Mouse (Mus musculus): ENCODE measurements around the gene Smim7.

The Smim7 gene

DNA sequence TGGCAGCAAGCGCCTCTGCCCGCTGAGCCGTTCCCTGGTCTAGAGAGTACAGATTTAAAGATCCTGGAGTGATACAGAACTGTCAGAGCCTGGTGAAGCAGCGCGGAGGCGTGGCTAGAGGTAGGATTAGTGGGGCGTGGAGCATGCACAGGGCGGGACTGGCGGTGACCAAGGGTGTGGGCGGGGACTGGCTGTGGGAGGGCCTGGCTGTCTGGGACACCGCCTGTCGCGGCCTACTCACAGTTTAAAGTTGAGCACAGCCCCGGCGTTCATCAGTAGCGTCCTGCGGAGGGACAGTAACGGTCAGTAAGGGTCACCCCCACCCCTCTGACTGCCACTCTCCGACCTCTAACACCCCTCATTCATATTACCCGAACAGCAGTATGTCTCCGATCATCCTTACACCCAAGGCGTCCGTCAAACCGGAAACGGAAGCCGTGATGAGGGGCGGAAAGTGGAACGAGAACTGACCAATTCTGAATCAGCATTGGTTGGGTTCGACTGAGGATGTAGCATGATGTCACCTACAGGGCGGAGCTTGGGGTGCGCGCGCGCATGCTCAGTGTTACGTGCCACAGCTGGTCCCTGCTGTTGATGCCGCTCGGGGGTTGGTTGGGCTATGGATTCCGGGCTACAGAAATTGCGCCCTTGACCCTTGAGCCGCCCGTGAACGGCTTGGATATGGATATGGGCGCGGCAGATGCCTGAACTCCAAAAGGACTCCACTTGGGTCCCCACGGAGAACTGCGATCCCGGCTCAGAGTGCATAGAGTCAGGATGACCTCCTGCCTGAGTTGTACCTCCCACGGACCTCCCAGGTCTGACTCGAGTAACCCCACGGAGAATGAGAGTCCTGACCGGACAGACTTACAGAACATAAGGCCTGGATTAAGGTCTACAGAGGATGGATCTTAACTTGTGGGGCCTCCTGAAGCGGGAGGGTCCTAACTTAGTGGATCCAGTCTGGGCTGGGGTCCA lies at the start of gene Smim7:
Gene Smim7, minus strand, starts transcription at position 456 of the 978 bp plus-strand sequence.
- ATAC-seq (ENCODE audit: low TSS enrichment) = peak; percentile 83

DNA sequence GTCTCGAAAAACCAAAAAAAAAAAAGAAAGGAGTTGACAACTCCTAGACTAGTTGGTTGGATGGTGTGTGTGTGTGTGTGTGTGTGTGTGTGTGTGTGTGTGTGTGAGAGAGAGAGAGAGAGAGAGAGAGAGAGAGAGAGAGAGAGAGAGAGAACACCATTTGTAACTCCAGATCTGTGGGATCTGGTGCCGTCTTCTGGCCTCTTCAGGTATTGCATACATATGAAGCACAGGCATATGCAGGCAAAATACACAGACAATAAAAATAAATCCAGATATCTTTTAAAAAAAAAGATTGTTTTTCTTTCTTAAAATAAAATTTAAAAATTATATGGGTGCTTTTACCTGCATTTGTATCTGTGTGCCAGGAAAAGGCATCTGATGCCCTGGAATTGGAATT lies 19.3 kb upstream of the Smim7 start:
- no peak for ATAC-seq (ENCODE audit: low TSS enrichment)

DNA sequence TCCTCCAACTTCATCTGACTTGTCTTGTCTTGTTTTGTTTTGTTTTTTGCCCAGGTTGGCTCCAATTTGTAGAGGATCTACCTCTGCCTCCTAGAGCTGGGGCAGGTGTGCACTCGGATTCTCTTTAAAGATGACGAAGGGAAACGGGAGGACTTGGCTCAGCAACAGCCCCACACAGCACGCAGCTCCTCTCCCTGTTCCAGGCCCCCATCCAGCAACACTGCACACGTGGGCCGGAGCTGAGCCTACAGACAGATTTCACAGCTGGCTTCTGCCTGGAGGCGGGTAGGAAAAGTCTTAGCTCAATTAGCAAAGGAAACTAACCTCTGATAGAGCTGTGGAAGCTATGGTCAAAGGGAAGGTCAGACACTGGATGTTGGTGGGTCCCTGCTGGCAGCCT lies 18.4 kb upstream of the Smim7 start:
- ATAC-seq (ENCODE audit: low TSS enrichment) = peak; percentile 87

DNA sequence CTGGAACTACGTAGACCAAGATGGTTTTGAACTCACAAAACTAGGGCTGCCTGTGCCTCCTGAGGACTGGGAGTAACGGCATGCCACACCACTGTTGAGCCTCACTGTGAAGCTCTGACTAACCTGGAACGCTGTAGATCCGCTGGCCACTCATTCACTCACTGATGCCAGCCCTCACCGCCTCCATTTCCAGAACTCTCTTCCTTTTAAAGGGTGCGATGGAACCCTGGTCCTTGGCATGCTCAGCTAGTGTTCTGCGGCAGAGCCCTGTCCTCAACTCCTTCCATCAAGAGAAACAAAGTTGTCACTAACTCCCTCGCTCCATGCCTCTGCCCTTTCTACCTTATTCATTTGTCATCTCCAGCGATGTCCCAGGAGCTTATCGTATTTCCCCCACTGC lies 18.0 kb upstream of the Smim7 start:
- ATAC-seq (ENCODE audit: low TSS enrichment) = peak; percentile 66

DNA sequence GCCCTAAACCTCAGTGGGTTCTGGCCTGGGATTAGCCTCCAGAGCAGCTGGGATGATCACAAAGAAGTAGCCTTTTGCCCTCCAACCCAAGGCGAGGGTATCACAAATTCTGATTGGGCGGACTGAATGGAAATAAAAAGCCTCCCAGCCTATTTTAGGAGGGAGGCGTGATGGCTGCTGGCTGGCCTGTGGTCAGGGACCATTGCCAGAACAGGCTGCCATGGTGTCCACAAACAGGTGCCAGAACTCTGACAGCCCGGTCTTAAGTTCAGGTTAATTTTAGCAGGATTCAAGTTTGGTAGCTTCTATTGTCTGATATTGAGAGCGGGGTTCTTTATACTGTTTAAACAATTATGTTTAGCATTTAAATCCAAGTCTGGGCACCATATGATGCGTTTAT lies 16.9 kb upstream of the Smim7 start:
- no peak for ATAC-seq (ENCODE audit: low TSS enrichment)

DNA sequence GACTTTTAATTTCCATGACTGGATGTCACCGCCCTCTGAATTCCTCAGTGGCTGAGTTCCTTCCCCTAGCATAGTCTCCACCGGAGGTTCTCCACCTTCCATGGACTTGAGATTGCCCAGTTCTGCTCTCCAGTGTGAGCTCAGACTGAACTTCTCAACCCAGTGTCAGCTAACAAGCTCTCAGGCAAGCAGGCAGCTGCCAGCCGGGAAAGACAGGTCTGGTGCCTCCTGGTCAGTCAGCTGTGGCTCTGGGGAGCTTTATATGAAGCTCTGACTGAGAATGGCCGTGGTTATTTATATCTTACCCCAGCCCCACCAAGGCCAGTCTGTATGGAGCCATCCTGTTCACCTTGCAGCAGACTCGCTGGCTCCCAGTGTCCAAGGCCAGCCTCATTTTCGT lies 13.5 kb upstream of the Smim7 start:
- no peak for ATAC-seq (ENCODE audit: low TSS enrichment)

DNA sequence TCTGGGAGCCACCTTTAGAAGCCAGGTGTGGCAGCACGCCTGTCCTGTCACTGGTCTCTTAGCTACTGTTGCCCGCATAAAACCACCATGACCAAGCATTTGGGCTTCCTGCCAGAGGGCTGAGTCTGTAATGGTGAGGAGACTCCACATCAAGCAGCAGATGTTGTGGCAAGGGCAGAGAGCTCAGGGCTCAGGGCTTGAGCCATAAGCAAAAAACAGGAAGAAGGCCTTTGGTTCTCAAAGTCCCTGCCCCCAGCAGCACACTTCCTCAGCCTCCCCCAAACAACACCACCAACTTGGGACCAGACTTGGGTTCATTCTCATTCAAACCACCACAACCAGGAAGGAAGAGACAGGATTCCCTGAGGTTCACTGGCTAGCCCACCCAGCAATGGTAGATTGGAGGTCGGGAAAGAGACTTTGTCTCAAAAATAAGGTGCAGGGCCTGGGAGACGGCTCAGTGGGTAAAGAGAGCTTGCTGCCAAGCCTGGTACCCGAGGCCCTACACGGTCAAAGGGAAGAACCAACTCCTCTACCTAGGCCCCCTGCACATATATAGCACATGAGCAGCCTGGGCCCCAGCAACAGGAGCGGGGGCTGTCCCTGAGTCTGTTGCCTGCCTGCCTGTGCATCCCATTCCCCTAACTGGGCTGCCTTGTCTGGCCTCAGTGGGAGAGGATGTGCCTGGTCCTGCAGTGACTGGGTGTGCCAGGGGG lies 12.3 kb upstream of the Smim7 start:
- ATAC-seq (ENCODE audit: low TSS enrichment) = no peak

DNA sequence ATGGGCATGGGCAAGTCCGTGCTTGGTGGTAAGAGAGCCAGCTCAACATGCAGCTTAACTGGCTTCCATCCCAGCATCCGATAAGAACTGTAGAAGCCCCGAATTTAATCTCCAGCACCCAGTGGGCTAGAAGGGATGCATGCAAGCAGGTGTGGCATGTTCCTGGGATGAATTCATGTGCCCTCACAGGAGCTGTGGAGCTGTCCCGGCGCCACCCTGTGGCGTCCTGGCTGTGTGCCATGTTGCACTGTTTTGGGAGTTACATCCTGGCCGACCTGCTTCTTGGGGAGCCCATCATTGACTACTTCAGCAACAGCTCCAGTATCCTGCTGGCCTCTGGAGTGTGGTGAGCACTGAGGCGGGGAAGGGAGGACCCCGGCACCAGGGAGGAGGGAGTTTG lies 8.5 kb upstream of the Smim7 start:
- ATAC-seq (ENCODE audit: low TSS enrichment) = no peak

DNA sequence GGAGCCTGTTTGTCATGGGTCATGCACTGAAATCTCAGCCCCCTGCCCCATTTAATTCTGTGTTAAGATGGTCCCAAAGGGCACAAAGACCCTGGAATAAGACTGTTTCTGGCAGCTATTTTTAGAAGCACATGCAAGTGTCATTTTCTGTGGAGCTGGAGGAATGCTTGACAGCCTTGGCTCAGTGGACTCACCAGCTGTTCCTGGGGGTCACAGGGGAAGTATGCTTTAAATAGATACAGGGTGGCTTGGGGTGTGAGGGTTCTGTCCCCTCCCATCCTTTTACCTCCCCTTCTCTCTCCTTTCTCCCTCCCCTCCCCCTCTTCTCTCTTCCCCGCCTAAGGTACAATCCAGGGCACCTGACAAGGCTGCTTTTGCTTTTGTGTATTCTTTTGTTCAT lies 7.1 kb upstream of the Smim7 start:
- no peak for ATAC-seq (ENCODE audit: low TSS enrichment)

DNA sequence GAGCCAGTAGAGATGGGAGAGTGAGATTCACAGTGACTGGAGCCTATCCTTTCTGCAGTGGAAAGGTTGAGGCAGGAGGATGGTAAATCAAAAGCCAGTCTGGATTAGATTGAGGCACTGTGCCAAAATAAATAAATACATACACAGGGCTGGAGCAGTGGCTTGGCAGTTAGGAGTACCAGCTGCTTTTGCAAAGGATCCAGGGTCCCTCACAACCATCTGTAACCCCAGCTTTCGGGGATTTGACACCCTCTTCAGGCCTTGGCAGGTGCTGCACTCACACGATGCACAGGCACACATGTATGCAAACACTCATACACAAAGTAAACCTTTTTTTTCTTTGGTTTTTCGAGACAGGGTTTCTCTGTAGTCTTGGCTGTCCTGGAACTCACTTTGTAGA lies 6.4 kb upstream of the Smim7 start:
- ATAC-seq (ENCODE audit: low TSS enrichment) = no peak

DNA sequence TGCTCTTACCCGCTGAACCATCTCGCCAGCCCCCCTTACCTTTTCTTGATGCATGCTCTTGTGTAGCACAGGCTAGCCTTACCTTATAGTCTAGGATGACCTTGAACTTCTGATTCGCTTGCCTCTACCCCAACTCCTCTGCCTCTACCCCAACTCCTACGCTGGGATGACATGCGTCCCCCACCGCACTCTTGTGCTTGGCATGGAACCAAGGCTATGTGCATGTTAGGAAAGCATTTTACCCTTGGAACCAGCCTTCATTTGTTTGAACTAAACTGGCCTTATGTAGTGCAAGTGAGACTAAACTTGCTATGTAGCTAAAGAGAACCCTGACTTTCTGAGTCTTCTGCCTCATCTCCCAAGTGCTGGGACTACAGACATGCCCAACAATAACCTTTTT lies 5.0 kb upstream of the Smim7 start:
- no peak for ATAC-seq (ENCODE audit: low TSS enrichment)

DNA sequence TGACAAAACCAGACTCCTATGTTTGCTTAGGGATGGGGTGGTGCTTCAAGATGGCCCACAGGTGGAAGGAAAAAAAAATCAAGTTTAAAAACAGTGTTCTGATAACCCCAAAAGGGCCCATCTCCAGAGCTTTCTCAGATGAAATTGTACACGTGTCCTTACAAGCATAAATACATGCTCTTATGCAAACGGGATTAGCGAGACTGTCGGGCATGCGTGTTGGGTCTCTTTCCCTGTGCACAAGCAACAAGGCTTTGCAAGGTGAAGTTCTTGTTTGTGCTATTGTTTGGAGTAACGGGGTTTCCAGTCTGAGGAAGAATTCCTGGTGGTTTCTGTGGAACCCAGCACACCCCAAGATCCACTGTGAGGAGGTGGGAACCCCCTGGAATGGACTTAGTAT lies 2.6 kb upstream of the Smim7 start:
- no peak for ATAC-seq (ENCODE audit: low TSS enrichment)

DNA sequence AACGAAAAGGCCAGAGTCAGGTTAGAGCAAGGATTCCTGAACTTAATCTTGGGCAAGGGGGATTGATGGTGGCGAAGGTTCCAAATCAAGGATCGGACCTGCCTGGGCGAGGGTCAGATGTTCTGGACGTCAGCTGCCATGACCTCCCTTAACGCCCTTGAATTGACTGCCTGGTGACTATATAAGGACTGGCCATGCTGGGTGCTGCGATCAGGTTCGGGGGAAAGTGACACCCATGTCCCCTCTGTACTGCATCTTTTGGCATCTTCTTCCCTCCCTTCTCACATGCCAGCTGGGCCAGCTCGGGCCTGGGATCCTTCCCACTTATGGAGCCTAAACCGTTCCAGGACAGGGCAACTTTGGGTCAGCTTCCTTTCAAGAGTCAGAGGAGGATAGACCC lies 1.6 kb upstream of the Smim7 start:
- ATAC-seq (ENCODE audit: low TSS enrichment) = no peak

DNA sequence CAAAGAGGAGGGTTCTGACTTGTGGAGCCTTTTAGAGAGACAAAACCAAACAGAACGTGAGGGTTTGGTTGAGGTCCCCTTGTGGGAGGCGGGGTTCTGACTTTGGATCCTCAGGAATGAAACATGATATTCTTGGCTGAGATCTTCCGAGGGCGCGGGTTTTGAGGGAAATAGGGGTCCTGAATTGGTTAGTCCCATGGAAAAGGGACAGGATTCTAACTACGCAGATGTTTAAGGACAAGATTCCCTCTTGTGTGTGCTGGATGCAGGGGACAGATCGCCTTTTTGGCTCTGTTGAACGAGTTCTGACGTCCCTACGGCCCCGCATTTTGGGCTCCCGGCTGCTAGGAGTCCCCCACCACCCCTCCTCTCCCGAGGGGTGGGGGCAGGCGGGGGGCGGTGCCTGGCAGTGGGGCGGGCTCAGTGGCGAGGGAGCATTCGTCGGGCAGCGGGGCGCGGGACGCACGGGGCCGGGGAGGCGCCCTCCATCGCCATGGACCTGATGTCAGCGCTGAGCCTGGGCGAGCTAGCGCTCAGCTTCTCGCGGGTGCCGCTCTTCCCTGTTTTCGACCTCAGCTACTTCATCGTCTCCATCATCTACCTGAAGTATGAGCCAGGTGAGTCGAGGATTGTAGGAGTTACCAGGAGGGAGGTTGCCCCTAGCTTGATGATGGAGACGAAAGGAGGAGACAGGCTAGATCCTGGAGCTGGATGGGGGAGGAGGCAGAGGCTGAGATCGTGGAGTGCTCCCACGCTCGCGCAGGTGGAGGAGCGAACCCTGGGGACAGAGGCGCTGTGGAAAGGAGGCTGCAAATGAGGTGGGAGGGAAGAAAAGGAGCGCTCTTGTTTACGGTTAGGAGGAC lies 954 bp upstream of the Smim7 start, which contains the start of gene Tmem38a:
Gene Tmem38a, plus strand, starts transcription at position 445 of the 863 bp plus-strand sequence.
- peak; percentile 44 for ATAC-seq (ENCODE audit: low TSS enrichment)

DNA sequence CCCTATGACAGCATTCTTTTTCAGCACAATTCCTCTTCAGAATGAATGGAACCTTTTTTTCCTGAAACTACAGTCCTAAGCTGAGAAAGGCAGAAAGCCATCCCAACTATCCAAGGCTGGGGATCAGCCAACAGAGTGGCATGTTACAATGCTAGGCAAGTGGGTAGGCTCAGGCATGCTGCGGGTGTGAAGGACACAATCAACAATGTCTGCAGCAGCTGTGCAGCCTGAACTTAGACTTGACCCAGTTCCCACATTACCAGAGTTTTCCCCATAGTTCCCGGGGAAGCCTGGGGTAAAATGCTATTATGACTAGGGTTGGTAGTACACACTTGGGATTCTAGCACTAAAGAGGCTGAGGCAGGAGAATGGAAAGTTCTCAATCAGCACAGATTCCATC lies 4.9 kb downstream of the Smim7 start:
- ATAC-seq (ENCODE audit: low TSS enrichment) = no peak

DNA sequence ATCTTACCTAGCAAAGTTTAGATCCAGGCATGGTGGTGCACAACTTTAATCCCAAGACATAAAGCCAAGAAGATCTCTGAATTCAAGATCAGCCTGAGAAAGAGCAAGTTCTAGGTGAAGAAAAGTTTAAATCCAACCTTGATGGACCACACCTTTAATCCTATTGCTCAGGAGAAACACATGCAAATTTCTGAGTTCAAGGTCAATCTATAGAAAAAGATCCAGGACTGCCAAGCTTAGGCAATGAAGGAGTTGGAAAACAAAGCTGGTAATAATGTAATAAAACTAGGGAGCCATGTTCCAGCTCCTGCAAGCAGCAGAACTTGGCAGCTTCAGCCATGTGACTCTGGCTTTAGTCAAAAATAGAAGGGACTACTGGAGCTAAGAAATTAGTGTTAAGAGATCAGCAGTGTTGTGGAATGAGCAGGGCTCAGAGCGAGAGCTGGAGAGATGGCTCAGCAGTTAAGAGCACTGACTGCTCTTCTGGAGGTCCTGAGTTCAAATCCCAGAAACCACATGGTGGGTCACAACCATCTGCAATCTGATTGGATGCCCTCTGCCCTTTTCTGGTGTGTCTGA lies 9.7 kb downstream of the Smim7 start:
- no peak for ATAC-seq (ENCODE audit: low TSS enrichment)

DNA sequence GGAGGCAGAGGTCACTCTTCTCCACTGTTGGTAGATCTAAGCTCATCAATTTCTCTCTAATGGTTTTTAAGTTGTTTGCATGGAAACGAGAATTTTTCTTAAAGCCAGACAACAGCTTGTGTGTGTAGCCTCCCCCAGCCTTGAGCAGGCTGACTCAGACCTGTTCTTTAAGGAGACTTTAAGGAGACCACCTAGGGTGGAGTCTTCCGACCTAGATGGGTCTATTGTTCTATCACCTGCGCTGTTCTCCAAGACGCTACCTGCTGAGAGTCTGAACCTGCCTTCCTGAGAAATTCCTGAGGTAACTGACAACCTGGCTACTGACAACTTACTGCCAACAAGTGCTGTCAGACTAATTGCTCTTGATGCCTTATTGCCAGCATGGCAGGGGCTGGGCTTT lies 15.1 kb downstream of the Smim7 start:
- no peak for ATAC-seq (ENCODE audit: low TSS enrichment)

DNA sequence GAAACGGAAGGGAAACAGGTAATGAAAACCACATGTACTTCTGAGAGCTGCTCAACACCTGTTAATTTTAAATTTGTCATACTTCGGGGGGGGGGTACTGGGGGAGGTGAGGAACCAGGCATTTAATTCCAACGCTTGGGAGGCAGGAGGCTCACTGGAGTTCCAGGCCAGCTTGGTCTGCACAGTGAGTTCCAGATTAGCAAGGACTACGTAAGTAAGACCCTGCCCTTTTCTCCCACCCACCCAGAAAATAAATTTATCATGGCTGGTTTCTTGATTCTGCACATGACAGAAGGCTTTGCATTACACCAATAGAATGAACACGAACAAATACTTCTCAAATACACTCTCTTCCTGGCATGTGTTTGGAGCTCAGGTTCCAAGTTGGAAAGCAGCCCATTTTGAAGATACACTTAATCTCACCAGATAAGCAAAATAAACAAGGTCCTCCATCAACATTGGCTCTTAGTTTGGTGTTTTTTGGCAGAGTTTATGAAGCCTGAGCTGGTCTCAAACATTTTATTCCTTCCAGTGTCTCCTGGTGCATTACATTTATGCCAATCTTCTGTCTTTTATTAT lies 21.5 kb downstream of the Smim7 start:
- ATAC-seq (ENCODE audit: low TSS enrichment) = no peak

DNA sequence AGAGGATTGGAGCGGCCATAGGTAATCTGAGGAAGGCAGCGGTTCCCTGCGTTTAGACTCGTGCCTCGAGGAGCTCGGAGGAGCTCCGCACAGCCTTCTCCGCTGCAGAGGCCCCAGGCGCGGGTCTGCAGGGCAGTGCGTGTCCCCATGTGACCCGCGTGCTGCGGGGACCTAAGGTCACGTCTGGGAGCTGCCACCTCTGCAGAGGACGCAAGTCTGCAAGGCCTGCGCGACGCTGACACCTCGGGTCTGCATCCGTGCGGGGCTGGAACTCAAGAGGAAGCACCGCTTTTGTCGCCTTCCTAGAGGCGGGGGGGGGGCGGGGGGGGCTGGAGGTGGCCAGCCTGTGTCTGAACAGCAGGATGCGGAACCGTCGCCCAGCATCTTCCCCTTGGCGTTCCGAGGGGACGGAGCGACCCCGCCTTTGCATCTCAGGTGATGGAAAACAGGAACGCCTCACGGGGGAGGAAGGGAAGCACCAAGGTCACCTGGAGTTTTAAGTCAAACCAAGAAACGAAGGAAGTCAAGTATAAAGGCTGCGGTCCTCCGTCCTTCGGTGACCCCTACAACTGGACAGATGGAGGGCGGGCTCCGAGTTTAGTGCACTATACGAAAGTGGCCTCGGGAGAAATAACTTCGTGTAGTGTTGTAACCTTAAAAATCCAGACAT lies 22.1 kb downstream of the Smim7 start:
- no peak for ATAC-seq (ENCODE audit: low TSS enrichment)

DNA sequence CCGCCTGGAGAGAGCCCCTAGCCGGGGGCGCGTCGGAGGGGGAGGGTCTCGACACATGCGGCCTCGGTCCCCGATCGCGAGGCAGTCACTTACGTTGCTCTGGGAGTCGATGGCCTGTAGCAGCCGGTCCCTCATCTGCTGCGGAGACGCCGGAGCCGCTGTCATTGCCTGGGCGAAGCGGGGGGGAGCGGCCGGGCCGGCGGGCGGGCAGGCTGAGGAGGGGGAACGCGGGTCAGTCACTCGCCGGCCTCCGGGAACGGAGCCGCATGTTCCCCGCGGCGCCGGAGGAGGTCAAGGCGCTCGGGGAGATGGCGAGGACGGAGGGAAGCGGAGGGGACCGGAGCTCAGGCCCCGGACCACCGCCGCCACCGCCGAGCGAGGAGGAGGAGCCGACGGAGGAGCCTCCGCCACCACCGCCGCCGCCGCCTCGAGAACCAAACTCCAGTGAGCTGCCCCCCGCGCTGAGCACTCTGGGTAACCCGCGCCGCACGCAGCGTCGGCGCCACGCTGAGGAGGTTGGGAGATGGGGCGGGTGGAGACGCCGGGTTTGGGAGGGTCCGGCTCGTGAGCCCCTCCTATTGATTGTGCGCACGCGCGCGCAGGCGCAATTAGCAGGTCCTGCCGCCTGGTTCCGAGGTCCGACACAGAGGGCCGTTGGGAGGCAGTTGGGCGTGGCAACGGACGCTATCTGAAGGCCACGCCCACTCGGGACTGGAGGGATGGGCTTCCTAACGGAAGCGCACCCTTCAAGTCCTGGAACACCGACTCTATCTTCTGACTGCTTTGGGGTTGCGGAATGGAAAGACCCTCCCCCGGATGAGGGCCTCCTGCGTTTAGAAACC lies 22.9 kb downstream of the Smim7 start, which contains the start of gene Med26:
Gene Med26, minus strand, starts transcription at position 469 of the 842 bp plus-strand sequence.
- ATAC-seq (ENCODE audit: low TSS enrichment) = peak; percentile 96
